Mouse (Mus musculus) hindbrain, embryonic 10.5 days (tissue): ENCODE measurements at regions not wholly inside any gene's neighbourhood (a gene's known extent, or its start where the extent isn't known, plus 50 kb on each side); places are given as distances from the start of the nearest gene placed in this dataset.

Experiments used
- DNase-seq: peaks from one replicate; pipeline ENCODE4 v3.0.0-alpha.2; 2017; ENCODE audit warnings: low spot score
- H3K27ac ChIP-seq: fragments of 300-500 bp; sonication (generic); 2 replicates; pipeline ENCODE4 v1.5.1; 2016; ENCODE audit warnings: mild to moderate bottlenecking, moderate library complexity
- H3K27me3 ChIP-seq: fragments of 300-500 bp; sonication (generic); 2 replicates; pipeline ENCODE4 v1.6.1; 2016; ENCODE audit warnings: mild to moderate bottlenecking; ENCODE audit not compliant: poor library complexity, insufficient read depth, severe bottlenecking
- H3K36me3 ChIP-seq: fragments of 300-500 bp; sonication (generic); 2 replicates; pipeline ENCODE4 v1.6.1; 2016; ENCODE audit warnings: mild to moderate bottlenecking, moderate library complexity
- H3K4me1 ChIP-seq: fragments of 300-500 bp; sonication (generic); replicated peaks from 2 replicates; pipeline ENCODE4 v1.6.1; 2016; ENCODE audit warnings: mild to moderate bottlenecking
- H3K4me3 ChIP-seq: fragments of 300-500 bp; sonication (generic); 2 replicates; pipeline ENCODE4 v1.5.1; 2016; ENCODE audit warnings: mild to moderate bottlenecking, moderate library complexity
- H3K9me3 ChIP-seq: fragments of 300-500 bp; sonication (generic); 2 replicates; pipeline ENCODE4 v1.6.1; 2016; ENCODE audit warnings: mild to moderate bottlenecking, moderate library complexity
- WGBS: fragments of 180-500 bp; shearing (Covaris S2); methylation state at CpG from one replicate; pipeline ENCODE4 v1.1.7; 2016; 5-methylcytosine and 5-hydroxymethylcytosine counted together

- WGBS: 78% methylated on average over 9 of the region's 9 CpGs
- H3K4me3 ChIP-seq: no peak overlapping the region
- peaks cover 100% of the 10 kb centered on the region for H3K27me3 ChIP-seq
- no peak for DNase-seq
- H3K9me3 ChIP-seq: no peaks in the 10 kb centered on the region
- peaks cover 13% of the 10 kb centered on the region for H3K4me1 ChIP-seq
- H3K27ac ChIP-seq: no peak overlapping the region
- no peaks in the 10 kb centered on the region for H3K36me3 ChIP-seq
These were observed 70.6 kb upstream of the Wnt7b start for GRCm38 (mm10) chr15:85652871-85653337.

GRCm38 (mm10) chr15:85653421-85654401 lies 71.4 kb upstream of the Wnt7b start:
- H3K27ac ChIP-seq: no peak overlapping the region
- H3K27me3 ChIP-seq: peaks cover 100% of the 10 kb centered on the region
- DNase-seq: no peak
- no peaks in the 10 kb centered on the region for H3K36me3 ChIP-seq
- peaks cover 13% of the 10 kb centered on the region for H3K4me1 ChIP-seq
- 66% methylated on average over 32 of the region's 32 CpGs for WGBS
- no peak overlapping the region for H3K4me3 ChIP-seq
- H3K9me3 ChIP-seq: no peaks in the 10 kb centered on the region

DNA sequence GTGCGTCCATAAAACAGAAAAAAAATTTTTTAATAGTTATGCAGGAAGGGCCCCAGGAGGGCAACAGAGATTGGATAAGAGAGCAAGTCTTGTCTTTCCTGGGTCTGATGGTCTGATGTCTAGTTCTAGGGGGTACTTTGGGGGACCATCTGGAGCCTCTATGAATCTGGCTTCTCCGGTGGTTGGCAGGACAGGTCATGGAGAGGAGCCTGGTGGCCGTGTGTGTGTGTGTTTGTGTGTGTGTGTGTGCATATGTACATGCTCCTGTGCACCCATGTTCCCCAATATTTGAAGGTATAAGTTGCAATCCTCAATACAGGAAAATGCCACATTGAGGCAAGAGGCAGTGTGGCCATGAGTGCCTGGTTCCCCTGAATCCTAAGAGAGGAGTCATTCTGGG lies 72.5 kb upstream of the Wnt7b start:
- Histone ChIP-seq H3K4me1 (peaks cover 13% of the 10 kb centered on the region), H3K36me3 (no peaks in the 10 kb centered on the region), H3K9me3 (no peaks in the 10 kb centered on the region), H3K4me3 (no peak overlapping the region), H3K27me3 (peaks cover 100% of the 10 kb centered on the region), H3K27ac (no peak overlapping the region)
- no peak for DNase-seq
- 91% methylated on average over 3 of the region's 3 CpGs for WGBS

DNA sequence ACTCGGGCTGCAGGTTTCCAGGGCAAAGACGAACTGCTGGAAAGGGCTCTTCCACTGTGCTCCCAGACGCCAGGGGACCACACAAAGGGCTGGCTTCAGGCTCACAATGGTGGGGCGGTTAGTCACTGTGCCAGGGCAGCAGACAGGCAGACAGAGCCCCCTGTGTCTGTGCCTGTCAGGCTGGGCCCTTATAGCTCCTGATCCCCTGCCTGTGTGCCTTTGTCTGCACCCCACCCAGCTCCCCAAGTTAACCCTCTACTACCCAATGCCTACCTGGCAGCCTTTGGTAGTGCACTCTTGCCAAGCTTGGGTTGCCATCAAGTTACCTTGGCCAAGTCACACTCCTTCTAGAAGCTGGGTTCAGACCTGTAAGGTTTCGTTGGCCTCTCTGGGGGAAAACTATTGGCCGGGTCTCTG lies 73.5 kb upstream of the Wnt7b start:
- no peak for DNase-seq

DNA sequence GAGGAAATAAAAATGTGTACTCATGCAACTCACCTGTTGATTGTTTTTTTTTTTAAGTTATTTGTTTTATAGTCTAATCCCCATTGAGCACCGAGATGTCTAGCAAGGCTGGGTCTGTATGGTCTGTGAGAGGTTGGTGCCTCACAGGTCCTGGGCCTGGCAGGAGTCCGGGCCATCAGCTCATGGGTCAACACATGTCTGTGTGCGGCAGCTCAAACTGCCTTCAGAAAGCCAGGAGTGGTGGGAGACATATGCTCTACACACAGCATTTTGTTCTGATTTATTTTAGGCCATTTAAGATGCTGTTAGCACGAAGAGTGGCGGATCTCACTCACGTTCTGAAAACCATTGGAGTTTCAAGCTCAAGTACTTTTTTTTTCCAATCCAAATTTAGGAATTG lies 74.6 kb upstream of the Wnt7b start:
- Histone ChIP-seq H3K9me3 (no peaks in the 10 kb centered on the region), H3K4me3 (no peak overlapping the region), H3K27me3 (peaks cover 100% of the 10 kb centered on the region), H3K36me3 (no peaks in the 10 kb centered on the region), H3K4me1 (peaks cover 25% of the 10 kb centered on the region), H3K27ac (no peak overlapping the region)
- WGBS: 82% methylated on average over 6 of the region's 6 CpGs
- no peak for DNase-seq

More for the DNA sequence above, 73.5 kb upstream of the Wnt7b start:
- H3K4me3 ChIP-seq: no peak overlapping the region
- no peaks in the 10 kb centered on the region for H3K9me3 ChIP-seq
- WGBS: 34% methylated on average over 6 of the region's 6 CpGs
- no peak overlapping the region for H3K27ac ChIP-seq
- H3K27me3 ChIP-seq: peaks cover 100% of the 10 kb centered on the region
- peaks cover 19% of the 10 kb centered on the region for H3K4me1 ChIP-seq
- no peaks in the 10 kb centered on the region for H3K36me3 ChIP-seq

DNA sequence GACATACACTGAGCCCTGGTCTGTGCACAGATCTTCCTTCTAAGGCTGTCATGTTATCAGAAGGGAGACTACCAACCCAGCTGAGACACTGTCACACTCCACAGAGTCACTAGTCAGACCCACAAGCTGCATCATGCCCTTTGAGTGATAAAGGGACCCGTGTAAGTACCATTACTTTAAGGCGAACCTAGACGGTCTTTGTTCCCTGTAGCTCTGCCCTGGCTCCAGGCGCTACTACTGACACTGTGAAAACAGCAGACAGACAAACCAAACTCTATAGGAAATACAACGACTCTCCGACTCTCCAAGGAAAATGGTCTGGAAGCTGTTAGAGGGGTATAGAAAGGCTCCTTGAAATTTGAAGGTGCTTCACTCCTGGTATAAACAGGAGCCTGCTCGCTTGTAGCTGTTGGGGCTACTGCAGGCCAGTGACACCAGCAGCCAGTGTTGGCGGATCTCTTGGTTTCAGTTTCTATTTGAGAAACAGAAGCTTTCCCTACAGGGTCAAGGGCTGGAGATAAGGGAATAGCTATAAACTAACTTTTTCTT lies 75.2 kb upstream of the Wnt7b start:
- Histone ChIP-seq H3K27ac (no peak overlapping the region), H3K4me1 (peaks cover 25% of the 10 kb centered on the region), H3K9me3 (no peaks in the 10 kb centered on the region), H3K27me3 (peaks cover 100% of the 10 kb centered on the region), H3K36me3 (no peaks in the 10 kb centered on the region), H3K4me3 (no peak overlapping the region)
- DNase-seq: no peak
- WGBS: 62% methylated on average over 8 of the region's 8 CpGs

DNA sequence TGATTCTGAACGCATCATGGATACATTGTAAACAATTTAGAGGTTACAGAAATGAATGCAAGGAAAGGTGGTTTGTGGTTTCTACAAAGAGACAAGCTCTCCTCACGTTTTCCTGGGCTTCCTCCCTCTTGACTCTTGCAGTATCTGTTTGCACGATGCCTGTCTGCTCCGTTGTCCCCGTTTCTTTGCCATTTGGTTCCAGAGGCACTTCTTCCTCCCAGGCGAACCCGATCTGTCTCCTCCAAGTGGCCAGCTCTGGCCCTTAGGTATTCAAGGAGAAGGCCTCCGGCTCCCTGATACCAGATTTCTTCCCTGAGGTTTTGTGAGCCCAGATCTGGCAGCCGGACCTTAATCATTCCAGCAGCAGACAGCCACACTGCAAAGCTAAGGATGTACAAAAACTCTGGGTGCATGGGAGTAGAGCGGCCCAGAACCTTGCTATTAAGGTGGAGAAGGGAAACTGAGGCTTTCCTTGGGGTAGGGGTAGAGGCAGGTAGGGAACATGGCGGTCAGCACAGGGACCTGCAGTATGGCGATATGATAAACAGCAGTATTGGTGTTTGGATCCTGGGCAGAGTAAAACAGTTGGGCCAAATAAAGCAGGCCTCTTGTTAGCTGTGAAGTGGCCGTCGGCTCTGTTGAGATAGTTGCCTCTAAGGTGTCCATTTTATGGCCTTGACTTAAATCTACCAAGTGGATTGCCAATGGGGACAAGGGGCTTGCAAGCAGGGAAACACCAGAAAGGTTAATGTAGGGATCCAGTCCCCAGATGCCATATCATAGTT lies 76.0 kb upstream of the Wnt7b start:
- Histone ChIP-seq H3K36me3 (no peaks in the 10 kb centered on the region), H3K27me3 (peaks cover 100% of the 10 kb centered on the region), H3K27ac (no peak overlapping the region), H3K9me3 (no peaks in the 10 kb centered on the region), H3K4me3 (no peak overlapping the region), H3K4me1 (peaks cover 25% of the 10 kb centered on the region)
- DNase-seq: no peak
- WGBS: 80% methylated on average over 14 of the region's 14 CpGs

DNA sequence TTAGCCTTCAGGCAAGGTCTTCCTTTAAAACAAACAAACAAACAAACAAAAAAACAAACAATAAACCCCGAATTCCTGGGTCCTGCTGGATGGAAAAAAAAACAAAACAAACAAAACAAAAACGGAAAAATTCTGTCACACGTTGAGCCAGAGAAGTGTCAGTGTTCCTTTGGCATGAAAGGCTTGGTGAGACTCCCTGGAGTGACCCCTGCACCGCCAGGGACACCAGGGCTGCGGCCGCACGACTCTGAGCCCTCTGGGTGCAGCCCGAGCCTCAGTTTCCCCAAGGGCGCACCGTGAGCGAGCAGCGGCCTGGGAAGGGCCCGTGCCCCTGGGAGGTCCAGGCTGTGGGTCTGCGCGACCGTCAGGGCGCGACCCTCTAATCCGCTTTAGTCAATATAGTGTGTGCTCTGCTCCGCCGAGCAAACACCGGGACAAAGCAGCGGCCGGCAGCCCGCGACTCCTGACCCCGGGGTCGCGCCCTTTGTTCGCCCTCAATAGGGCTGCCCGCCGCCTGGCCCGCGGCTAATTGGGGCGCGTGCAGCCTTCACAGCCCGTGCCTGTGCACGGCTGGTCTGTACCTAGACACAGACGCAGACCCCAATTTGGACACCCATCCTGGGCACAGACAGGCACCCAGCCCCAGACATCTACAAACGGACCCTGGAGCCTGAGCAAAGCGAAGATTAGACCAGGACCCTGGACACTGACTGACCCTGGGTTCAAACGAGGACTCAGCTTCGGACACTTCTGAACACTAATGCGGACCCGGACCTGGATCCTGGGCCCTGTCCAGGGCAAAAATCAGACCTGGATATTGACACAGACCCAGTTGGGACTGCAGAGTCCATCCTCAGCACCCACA lies 74.0 kb upstream of the Ppara start:
- peak; percentile 81 for DNase-seq
- H3K27me3 ChIP-seq: peaks cover 99% of the 10 kb centered on the region
- H3K36me3 ChIP-seq: no peaks in the 10 kb centered on the region
- WGBS: 6% methylated on average over 45 of the region's 45 CpGs
- peak overlapping the region; percentile 26; the same call in 1 of the 2 replicates for H3K4me3 ChIP-seq
- no peaks in the 10 kb centered on the region for H3K9me3 ChIP-seq
- peaks cover 14% of the 10 kb centered on the region for H3K4me1 ChIP-seq
- no peak overlapping the region for H3K27ac ChIP-seq

GRCm38 (mm10) chr15:85661393-85661690 lies 73.4 kb upstream of the Ppara start:
- Histone ChIP-seq H3K9me3 (no peaks in the 10 kb centered on the region), H3K27me3 (peaks cover 99% of the 10 kb centered on the region), H3K27ac (no peak overlapping the region), H3K4me3 (no peak overlapping the region), H3K36me3 (no peaks in the 10 kb centered on the region), H3K4me1 (peaks cover 12% of the 10 kb centered on the region)
- DNase-seq: no peak
- 78% methylated on average over 2 of the region's 2 CpGs for WGBS

GRCm38 (mm10) chr15:85661771-85662170 lies 73.0 kb upstream of the Ppara start:
- H3K4me3 ChIP-seq: no peak overlapping the region
- no peak for DNase-seq
- 95% methylated on average over 5 of the region's 5 CpGs for WGBS
- H3K9me3 ChIP-seq: no peaks in the 10 kb centered on the region
- no peak overlapping the region for H3K27ac ChIP-seq
- H3K4me1 ChIP-seq: peaks cover 12% of the 10 kb centered on the region
- no peaks in the 10 kb centered on the region for H3K36me3 ChIP-seq
- H3K27me3 ChIP-seq: peaks cover 99% of the 10 kb centered on the region

- H3K36me3 ChIP-seq: no peaks in the 10 kb centered on the region
- WGBS: 88% methylated on average over 8 of the region's 8 CpGs
- H3K9me3 ChIP-seq: no peaks in the 10 kb centered on the region
- no peak overlapping the region for H3K27ac ChIP-seq
- H3K4me3 ChIP-seq: no peak overlapping the region
- peaks cover 99% of the 10 kb centered on the region for H3K27me3 ChIP-seq
- DNase-seq: no peak
- peaks cover 12% of the 10 kb centered on the region for H3K4me1 ChIP-seq
These were observed 72.5 kb upstream of the Ppara start for GRCm38 (mm10) chr15:85662271-85662670.

DNA sequence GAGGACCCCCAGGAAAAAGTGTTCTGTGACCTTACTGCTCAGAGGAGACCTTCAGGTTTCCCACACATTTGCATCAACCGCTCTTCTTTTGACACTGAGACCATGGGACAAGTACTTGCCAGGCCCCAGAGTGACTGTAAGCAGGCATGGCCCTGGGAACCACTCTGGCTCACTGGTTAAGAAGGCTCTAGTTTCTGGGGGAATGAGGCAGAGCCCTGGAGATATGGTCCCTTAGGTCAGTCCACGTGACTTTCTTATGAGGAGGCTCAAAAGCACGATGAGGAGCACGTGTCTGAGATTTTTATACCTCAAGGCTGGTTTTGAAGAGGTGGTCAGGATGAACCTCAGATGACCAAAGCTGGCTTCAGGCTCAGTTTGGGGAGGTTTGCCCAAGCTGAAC lies 72.1 kb upstream of the Ppara start:
- H3K27ac ChIP-seq: no peak overlapping the region
- no peak for DNase-seq
- WGBS: 87% methylated on average over 4 of the region's 4 CpGs

More for the DNA sequence above, 72.1 kb upstream of the Ppara start:
- Histone ChIP-seq H3K9me3 (no peaks in the 10 kb centered on the region), H3K4me1 (peaks cover 12% of the 10 kb centered on the region), H3K36me3 (no peaks in the 10 kb centered on the region), H3K27me3 (peaks cover 99% of the 10 kb centered on the region), H3K4me3 (no peak overlapping the region)
